Mouse (Mus musculus) kidney, embryonic 15.5 days (tissue): ENCODE measurements around the gene Tns1. TPM values are rescaled to one million over a fixed set of nuclear protein-coding genes. Genes with fewer than 3 reads are reported as not detected.

Source experiments
- ATAC-seq: fragments of 200-750 bp; cut with Nextera tagmentation; replicated peaks from 2 replicates; pipeline ENCODE4 v1.8.0; 2017; ENCODE audit warnings: moderate TSS enrichment; ENCODE audit not compliant: low FRiP score
- H3K27ac ChIP-seq: fragments of 300-500 bp; sonication (generic); 2 replicates; pipeline ENCODE4 v1.5.1; 2015; ENCODE audit warnings: mild to moderate bottlenecking, inconsistent platforms
- H3K27me3 ChIP-seq: fragments of 300-500 bp; sonication (generic); 2 replicates; pipeline ENCODE4 v1.6.1; 2015; ENCODE audit warnings: inconsistent platforms
- H3K36me3 ChIP-seq: fragments of 300-500 bp; sonication (generic); 2 replicates; pipeline ENCODE4 v1.6.1; 2015; ENCODE audit warnings: inconsistent platforms
- H3K4me1 ChIP-seq: fragments of 300-500 bp; sonication (generic); 2 replicates; pipeline ENCODE4 v1.6.1; 2015; ENCODE audit warnings: inconsistent platforms
- H3K4me2 ChIP-seq: fragments of 300-500 bp; sonication (generic); 2 replicates; pipeline ENCODE4 v1.6.1; 2015; ENCODE audit warnings: moderate library complexity, mild to moderate bottlenecking, inconsistent platforms
- H3K4me3 ChIP-seq: fragments of 300-500 bp; sonication (generic); replicated peaks from 2 replicates; pipeline ENCODE4 v1.5.1; 2015; ENCODE audit warnings: mild to moderate bottlenecking, inconsistent platforms
- H3K9ac ChIP-seq: fragments of 300-500 bp; sonication (generic); 2 replicates; pipeline ENCODE4 v1.6.1; 2015; ENCODE audit warnings: mild to moderate bottlenecking, inconsistent platforms
- H3K9me3 ChIP-seq: fragments of 300-500 bp; sonication (generic); replicated peaks from 2 replicates; pipeline ENCODE4 v1.6.1; 2016; ENCODE audit warnings: inconsistent platforms
- WGBS: fragments of 180-500 bp; shearing (Covaris S2); methylation state at CpG from one replicate; pipeline ENCODE4 v1.1.7; 2015; ENCODE audit warnings: mixed read lengths; 5-methylcytosine and 5-hydroxymethylcytosine counted together
- polyA plus RNA-seq: library from polyadenylated mRNA; unstranded; fragments of >200 nt; fragmentation: Nextera tagmentation; extraction: Ambion mirVana; gene quantifications from 2 replicates; pipeline ENCODE4 v1.2.1, GENCODE M21; 2015

Gene Tns1
- polyA plus RNA-seq, 1 experiment from 2014 or later: 70.9 TPM

DNA sequence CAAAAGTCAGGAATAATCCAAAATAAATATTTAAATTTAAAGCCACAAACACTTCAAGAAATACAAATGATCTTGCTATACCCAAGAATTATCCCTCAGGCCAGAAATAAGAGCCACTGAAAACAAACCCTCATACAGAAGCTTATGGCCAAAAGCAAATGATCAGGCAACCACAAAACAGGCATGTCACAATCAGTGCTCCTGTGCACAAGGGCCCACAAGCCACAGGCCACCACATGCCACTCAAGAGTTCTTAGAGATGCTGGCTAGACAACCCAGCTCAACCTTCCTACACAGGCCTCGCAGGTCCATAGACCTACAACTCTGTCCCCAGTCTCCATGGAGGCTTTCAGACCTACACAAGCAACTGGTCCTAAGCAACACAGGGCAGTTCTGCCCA lies 167.9 kb downstream of the Tns1 start:
- Histone ChIP-seq H3K27me3 (no peaks in the 10 kb centered on the region), H3K4me1 (peaks cover 50% of the 10 kb centered on the region), H3K9me3 (no peaks in the 10 kb centered on the region), H3K4me2 (no peak overlapping the region), H3K27ac (peak overlapping the region; percentile 51; the same call in 1 of the 2 replicates), H3K36me3 (peaks cover 46% of the 10 kb centered on the region), H3K9ac (no peak overlapping the region), H3K4me3 (no peak overlapping the region)
- 86% methylated on average over 1 of the region's 1 CpGs for WGBS
- no peak for ATAC-seq

DNA sequence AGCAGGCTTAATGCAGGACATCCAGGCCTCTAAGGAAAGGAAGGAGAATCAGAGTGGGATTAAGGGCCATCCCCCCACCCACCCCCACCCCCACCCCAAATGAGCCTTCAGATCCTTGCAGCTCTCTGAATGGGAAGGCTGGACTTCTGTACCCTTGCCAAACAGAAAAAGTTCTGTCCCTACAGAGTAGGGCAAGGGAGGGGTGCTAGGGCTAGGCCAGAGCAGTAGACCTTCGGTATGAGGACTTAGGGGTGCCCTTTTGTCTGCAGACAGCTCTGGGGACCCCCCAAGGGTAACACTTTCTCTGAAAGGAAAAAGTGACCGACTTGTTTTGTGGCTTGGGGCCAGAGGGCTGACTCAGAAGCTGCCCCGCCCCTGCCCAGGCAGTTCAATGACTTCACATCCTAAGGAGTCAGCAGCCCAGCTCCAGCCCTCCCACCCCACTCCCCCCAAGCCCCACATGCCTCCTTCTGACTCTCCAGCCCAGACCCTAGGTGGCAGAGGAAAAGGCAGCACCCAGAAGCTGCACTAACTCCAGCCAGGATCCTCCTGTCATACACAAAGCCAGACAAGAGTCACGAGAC lies 168.9 kb downstream of the Tns1 start:
- Histone ChIP-seq H3K36me3 (peaks cover 50% of the 10 kb centered on the region), H3K4me3 (no peak overlapping the region), H3K27ac (peak overlapping the region; percentile 70), H3K27me3 (no peaks in the 10 kb centered on the region), H3K9ac (no peak overlapping the region), H3K9me3 (no peaks in the 10 kb centered on the region), H3K4me2 (no peak overlapping the region), H3K4me1 (peaks cover 46% of the 10 kb centered on the region)
- WGBS: 30% methylated on average over 4 of the region's 4 CpGs
- peak; percentile 44 for ATAC-seq

- ATAC-seq: peak; percentile 53; the same call in 1 of the 2 replicates
- Histone ChIP-seq H3K36me3 (peaks cover 53% of the 10 kb centered on the region), H3K27ac (peak overlapping the region; percentile 70), H3K9ac (no peak overlapping the region), H3K9me3 (no peaks in the 10 kb centered on the region), H3K27me3 (no peaks in the 10 kb centered on the region), H3K4me3 (no peak overlapping the region), H3K4me2 (no peak overlapping the region), H3K4me1 (peaks cover 46% of the 10 kb centered on the region)
- WGBS: 21% methylated on average over 4 of the region's 4 CpGs
Observed at GRCm38 (mm10) chr1:73954614-73955013, 169.6 kb downstream of the Tns1 start.

GRCm38 (mm10) chr1:73954015-73954408 lies 170.2 kb downstream of the Tns1 start:
- no peak overlapping the region for H3K4me2 ChIP-seq
- peaks cover 45% of the 10 kb centered on the region for H3K4me1 ChIP-seq
- H3K27me3 ChIP-seq: no peaks in the 10 kb centered on the region
- ATAC-seq: no peak
- H3K27ac ChIP-seq: no peak overlapping the region
- no peak overlapping the region for H3K4me3 ChIP-seq
- H3K36me3 ChIP-seq: peaks cover 53% of the 10 kb centered on the region
- WGBS: 90% methylated on average over 6 of the region's 6 CpGs
- no peaks in the 10 kb centered on the region for H3K9me3 ChIP-seq
- no peak overlapping the region for H3K9ac ChIP-seq

DNA sequence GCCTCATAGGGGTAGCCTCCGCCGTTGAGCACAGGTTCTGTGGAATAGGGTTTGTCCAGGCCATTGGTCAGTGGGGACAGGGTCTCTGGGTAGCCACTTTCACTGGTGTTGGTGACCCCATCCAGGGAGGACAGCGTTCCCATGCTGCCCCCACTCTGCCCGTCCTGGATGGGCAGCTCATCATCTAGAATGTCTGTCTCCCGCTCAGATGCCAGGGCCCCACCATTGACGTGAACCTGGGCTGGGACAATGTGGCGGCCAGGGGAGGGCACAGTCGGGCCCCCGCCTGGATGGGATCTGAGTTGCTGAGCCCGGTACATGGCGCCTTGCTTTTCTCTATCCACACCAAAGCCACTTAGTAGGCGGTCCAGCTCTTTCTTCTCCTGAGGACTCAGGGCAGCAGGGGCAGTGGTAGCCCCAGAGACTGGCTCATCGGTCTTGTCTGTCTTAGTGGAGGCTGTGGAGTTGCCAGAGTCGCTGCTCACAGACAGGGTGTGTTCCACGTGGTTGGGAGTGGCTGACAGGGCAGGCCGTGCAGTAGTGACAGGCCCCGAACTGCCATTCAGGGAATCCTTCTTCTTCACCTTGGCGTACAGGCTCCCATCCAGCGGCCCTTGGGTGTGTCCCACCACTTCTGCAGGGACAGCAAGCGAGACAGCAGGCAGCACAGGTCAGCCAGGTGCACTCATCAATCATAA lies 170.8 kb downstream of the Tns1 start:
- WGBS: 92% methylated on average over 20 of the region's 20 CpGs
- Histone ChIP-seq H3K27me3 (no peaks in the 10 kb centered on the region), H3K9me3 (no peaks in the 10 kb centered on the region), H3K4me2 (no peak overlapping the region), H3K4me3 (no peak overlapping the region), H3K4me1 (peaks cover 40% of the 10 kb centered on the region), H3K36me3 (peaks cover 53% of the 10 kb centered on the region), H3K9ac (no peak overlapping the region), H3K27ac (no peak overlapping the region)
- ATAC-seq: no peak

DNA sequence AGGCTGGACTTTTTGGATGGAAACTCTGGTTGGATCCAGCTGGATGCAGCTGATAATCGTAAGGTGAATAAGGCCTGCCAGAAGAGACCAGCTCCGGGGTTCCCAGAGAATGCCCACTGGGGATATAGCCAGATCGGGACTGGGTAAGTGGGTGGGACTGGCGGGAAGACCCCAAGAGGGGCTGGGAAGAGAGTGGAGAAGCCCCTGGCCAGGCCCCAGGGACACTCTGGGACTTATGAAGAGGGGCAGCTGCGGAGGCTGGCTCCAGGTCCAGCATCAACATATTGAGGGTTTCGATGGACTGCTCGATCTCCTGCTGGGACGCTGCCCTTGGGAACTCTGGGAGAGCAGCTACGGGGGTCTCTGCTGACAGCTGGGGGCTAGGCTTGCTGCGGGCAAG lies 171.7 kb downstream of the Tns1 start:
- Histone ChIP-seq H3K27me3 (no peaks in the 10 kb centered on the region), H3K4me2 (no peak overlapping the region), H3K36me3 (peaks cover 45% of the 10 kb centered on the region), H3K4me3 (no peak overlapping the region), H3K4me1 (peaks cover 32% of the 10 kb centered on the region), H3K9me3 (no peaks in the 10 kb centered on the region), H3K9ac (no peak overlapping the region), H3K27ac (no peak overlapping the region)
- WGBS: 92% methylated on average over 10 of the region's 10 CpGs
- no peak for ATAC-seq

- Histone ChIP-seq H3K27ac (no peak overlapping the region), H3K4me2 (no peak overlapping the region), H3K9me3 (no peaks in the 10 kb centered on the region), H3K36me3 (peaks cover 44% of the 10 kb centered on the region), H3K4me3 (no peak overlapping the region), H3K9ac (no peak overlapping the region), H3K4me1 (peaks cover 22% of the 10 kb centered on the region), H3K27me3 (no peaks in the 10 kb centered on the region)
- WGBS: 92% methylated on average over 3 of the region's 3 CpGs
- ATAC-seq: no peak
Observed at GRCm38 (mm10) chr1:73951178-73951577, 173.1 kb downstream of the Tns1 start.

DNA sequence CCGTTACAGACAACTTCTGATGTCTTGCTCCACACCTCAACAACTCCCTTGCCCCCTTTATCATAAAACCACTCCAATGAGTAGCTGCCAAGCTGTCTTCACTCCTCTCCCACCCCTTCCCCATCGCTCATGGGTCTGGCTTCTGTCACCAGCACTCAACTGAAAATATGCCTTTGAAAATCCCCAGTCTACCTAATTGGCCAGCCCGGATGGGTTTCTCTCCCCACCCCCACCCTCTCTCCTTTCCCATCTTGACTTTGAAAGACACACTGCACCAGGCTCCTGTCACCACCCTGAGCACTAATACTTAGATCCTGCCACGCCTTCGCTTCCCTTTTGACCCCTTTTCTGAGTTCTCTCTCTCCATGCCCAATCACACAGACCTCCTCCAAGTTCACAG lies 175.5 kb downstream of the Tns1 start:
- no peak overlapping the region for H3K27ac ChIP-seq
- H3K4me2 ChIP-seq: no peak overlapping the region
- no peak overlapping the region for H3K4me3 ChIP-seq
- no peak overlapping the region for H3K9ac ChIP-seq
- peaks cover 39% of the 10 kb centered on the region for H3K36me3 ChIP-seq
- H3K27me3 ChIP-seq: no peaks in the 10 kb centered on the region
- 68% methylated on average over 5 of the region's 5 CpGs for WGBS
- H3K4me1 ChIP-seq: no peaks in the 10 kb centered on the region
- no peaks in the 10 kb centered on the region for H3K9me3 ChIP-seq
- ATAC-seq: no peak

DNA sequence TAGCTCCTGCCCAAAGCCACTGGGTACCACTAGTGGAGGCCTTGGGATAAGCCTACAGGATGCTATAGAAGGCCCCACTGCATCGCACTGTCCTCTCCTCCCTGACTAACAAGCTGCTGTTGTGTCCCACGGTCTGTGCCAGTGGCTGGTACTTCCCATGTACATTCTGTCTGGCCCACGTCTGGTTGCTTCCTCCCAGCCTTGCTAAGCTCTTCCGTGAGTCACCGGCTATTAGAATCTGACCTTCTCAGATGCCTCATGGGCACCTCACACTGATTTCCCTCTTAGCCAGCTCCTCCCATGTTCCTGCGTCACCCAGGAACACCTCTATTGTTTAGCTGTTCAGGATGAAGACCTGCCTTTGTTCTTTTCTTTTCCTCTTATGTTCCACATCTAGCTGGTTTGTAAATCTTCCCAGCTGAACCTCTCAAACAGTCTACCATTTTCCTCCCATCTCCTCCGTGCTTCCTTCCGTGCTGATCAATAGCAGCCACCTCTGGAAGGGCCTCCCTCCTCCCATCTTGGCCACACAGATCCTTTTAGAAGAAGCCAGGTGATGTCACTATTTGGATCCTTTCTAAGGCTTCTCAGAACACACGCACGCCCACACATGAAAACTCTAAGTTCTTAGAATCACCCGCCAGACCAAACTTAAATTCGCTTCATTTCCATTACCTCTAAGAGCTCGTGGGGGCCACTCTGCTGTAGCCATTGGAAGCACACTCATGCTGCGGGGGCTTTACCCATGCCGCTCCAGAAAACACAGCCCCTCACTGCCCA lies 176.5 kb downstream of the Tns1 start:
- Histone ChIP-seq H3K9me3 (no peaks in the 10 kb centered on the region), H3K4me3 (no peak overlapping the region), H3K4me2 (no peak overlapping the region), H3K9ac (no peak overlapping the region), H3K27me3 (no peaks in the 10 kb centered on the region), H3K27ac (no peak overlapping the region), H3K36me3 (peaks cover 30% of the 10 kb centered on the region), H3K4me1 (no peaks in the 10 kb centered on the region)
- ATAC-seq: no peak
- WGBS: 84% methylated on average over 15 of the region's 15 CpGs

DNA sequence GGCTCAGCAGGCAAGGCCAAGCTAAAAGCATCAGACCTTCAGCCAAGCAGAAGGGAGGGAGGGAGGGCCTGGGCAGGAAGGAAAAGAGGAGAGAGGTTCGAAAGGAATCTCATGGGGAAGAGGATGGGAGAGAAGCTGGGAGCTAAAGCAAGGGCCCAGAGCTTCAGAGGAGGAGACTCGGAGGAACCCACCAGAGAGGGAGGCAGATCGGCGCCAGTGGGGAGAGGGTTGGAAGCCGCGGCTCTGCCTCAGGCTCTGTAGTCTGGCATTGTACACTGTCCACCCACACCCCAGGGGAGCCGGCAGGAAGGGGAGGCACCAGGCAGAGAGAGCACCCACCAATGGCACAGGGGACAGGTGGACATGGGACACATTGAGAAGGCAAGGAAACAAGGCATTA lies 177.5 kb downstream of the Tns1 start:
- H3K9me3 ChIP-seq: no peaks in the 10 kb centered on the region
- ATAC-seq: no peak
- peaks cover 22% of the 10 kb centered on the region for H3K36me3 ChIP-seq
- no peak overlapping the region for H3K9ac ChIP-seq
- no peak overlapping the region for H3K27ac ChIP-seq
- H3K4me1 ChIP-seq: 0 out of 2 replicates have a peak, but pooled peaks cover 4% of the 10 kb centered on the region
- 78% methylated on average over 7 of the region's 7 CpGs for WGBS
- no peak overlapping the region for H3K4me2 ChIP-seq
- no peaks in the 10 kb centered on the region for H3K27me3 ChIP-seq
- H3K4me3 ChIP-seq: no peak overlapping the region

DNA sequence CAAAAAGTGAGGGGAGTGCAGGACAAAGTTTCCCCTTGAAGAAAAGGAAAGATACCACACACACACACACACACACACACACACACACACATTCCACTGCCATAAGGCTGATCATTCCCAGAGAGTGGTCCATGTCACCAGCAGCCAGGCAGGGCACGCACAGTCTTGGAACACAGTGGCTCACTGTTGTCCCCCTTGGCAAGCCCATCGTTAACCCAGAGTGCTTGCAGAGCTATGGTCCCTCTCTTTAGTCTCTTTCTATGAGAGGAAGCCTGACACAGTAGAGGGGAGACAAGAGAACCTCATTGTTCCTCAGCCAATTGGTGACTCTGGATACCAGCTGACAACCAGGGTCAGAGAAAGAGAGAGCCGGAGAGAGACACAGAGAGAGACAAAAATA lies 179.9 kb downstream of the Tns1 start:
- no peak overlapping the region for H3K9ac ChIP-seq
- no peak overlapping the region for H3K4me2 ChIP-seq
- H3K4me1 ChIP-seq: 0 out of 2 replicates have a peak, but pooled peaks cover 4% of the 10 kb centered on the region
- peaks cover 22% of the 10 kb centered on the region for H3K36me3 ChIP-seq
- no peaks in the 10 kb centered on the region for H3K9me3 ChIP-seq
- no peak overlapping the region for H3K4me3 ChIP-seq
- no peak for ATAC-seq
- H3K27me3 ChIP-seq: no peaks in the 10 kb centered on the region
- WGBS: 80% methylated on average over 3 of the region's 3 CpGs
- 0 out of 2 replicates have a peak overlapping the region, but pooled peaks have one; percentile 22 for H3K27ac ChIP-seq

DNA sequence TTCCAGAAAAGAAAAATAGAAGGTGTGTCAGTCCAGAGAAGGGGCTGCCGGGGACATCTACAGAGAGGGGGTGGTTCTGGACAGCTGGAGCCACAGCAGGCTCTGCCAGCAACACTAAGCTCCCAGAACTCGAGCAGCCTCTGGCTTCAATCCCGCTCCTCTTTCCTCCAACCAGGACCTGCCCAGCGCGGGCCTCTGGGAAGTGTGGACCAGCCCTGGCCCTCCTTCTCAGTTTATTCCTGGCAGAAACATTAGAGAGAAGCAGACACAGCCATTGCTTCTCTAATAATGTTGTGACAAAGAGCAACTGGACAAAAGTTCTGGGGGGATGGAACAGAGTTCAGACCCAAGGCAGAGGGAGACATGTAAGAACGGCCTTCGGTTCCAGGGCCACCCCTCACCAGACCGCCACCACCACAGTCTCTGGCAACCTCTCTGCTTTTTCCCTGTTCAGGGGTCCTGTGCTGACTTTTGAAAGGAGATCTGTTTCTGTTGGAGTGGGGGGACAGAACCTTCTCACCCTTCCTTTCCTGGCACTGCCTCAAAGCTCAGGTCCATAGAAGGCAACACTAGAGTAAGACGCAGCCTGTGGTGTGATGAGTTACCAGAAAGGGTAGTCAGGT lies 180.5 kb downstream of the Tns1 start:
- Histone ChIP-seq H3K4me3 (no peak overlapping the region), H3K4me1 (0 out of 2 replicates have a peak, but pooled peaks cover 4% of the 10 kb centered on the region), H3K27ac (0 out of 2 replicates have a peak overlapping the region, but pooled peaks have one; percentile 22), H3K4me2 (no peak overlapping the region), H3K27me3 (no peaks in the 10 kb centered on the region), H3K36me3 (peaks cover 25% of the 10 kb centered on the region), H3K9ac (no peak overlapping the region), H3K9me3 (no peaks in the 10 kb centered on the region)
- 79% methylated on average over 9 of the region's 9 CpGs for WGBS
- ATAC-seq: no peak
